Mouse (Mus musculus): ENCODE results near the gene Rnf10.

DNA sequence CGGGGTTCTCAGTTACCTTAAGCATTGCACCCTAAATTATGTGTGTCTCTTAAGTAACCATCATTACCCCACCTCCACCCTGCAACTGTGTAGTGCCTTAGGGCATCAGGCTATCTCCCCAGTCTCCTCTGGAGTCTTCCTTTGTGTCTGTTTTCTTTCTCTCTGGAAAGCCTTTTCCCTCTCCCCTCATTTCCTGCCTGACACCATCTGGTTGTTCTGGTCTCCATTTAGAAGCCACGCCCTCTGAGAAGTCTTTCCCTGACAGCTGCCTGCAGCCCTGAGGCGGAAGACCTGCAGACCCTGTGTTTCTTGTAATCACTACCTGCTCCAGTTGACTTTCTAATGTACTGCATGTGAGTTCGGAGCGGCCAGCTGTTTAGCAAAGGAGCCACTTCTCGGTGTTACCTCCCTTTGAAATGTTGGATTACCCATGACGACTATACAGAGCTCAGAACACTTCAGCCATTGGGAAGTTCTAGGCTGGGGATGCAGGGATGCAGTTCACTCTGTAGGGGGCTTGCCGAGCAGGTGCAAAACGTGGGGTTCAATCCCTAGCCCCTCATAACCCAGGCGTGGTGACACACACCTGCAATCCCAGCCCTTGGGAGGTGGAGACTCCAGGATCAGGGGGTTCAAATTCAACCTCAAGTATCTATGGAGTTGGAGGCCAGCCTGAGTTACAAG is 45.1 kb upstream of the Rnf10 start:
- TF ChIP-seq CTCF (IDR thresholded peaks at IDR 0.05; ENCODE audit: borderline replicate concordance, insufficient read depth, low read length) (no peak), POLR2A (IDR thresholded peaks at IDR 0.05; ENCODE audit: low read depth, low read length) (no peak)
